Mouse (Mus musculus) spleen, postnatal 14 days (tissue): ENCODE measurements around the gene Paqr6.
A peak's percentile ranks its signal among the peaks of the same experiment; 100 is the strongest.
"Not testable (repeated sequence)": the region's sequence is repeated elsewhere in the genome, so short reads cannot be mapped to it uniquely, and the experiment has no call there.

Source experiments
- DNase-seq, 2 experiments: peaks; one replicate each; pipeline ENCODE4 v3.0.0; 2021 to 2022; ENCODE audit warnings: low spot score in 2 of 2

Paqr6 gene

DNA sequence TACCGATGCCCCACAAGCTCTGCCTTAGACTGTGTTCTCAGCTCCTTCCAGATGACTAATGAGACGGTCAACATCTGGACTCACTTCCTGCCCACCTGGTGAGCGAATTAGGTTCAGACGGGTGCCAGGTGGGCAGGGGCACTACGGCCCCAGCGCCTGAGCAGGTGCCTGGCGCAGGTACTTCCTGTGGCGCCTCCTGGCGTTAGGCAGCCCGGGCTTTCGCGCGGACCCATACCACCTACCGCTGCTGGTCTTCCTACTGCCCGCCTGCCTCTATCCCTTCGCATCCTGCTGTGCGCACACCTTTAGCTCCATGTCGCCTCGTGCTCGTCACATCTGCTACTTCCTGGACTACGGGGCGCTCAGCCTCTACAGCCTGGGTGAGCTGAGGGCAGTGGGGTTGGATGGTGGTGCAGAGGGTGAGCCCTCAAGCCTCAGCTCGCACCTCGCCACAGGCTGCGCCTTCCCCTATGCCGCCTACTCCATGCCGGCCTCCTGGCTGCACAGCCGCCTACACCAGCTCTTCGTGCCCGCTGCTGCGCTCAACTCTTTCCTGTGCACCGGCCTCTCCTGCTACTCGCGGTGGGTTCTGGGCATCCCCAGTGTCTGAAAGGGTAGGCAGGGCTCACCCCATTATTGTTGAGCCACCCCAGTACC is 1.4 kb downstream of the Paqr6 start:
- DNase-seq: no peak

GRCm38 (mm10) chr3:88366830-88367428 is 2.5 kb downstream of the Paqr6 start:
- peak; percentile 42 to 50 for DNase-seq

DNA sequence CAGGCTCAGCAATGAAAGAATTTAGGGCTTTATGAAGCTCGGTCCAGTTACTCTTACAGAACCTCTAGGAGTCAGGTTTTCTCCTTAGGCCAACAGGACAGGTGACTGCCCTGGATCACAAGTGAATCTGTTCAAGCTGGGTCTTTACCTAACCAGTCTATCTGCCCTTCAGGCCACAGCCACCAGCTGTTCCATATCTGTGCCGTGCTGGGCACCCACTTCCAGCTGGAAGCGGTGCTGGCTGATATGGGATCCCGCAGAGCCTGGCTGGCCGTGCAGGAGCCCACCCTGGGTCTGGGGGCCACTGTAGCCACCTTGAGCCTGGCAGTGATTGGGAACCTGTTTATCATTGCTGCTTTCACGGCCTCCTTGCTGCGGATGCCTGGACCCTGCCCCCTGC is 3.1 kb downstream of the Paqr6 start:
- not testable (repeated sequence) for DNase-seq

GRCm38 (mm10) chr3:88368511-88368910 is 4.1 kb downstream of the Paqr6 start:
- not testable (repeated sequence) for DNase-seq

GRCm38 (mm10) chr3:88372643-88373042 is 8.3 kb downstream of the Paqr6 start, which contains the start of gene Bglap3:
Gene Bglap3 (minus strand): TSS chr3:88372743.
- not testable (repeated sequence) for DNase-seq

DNA sequence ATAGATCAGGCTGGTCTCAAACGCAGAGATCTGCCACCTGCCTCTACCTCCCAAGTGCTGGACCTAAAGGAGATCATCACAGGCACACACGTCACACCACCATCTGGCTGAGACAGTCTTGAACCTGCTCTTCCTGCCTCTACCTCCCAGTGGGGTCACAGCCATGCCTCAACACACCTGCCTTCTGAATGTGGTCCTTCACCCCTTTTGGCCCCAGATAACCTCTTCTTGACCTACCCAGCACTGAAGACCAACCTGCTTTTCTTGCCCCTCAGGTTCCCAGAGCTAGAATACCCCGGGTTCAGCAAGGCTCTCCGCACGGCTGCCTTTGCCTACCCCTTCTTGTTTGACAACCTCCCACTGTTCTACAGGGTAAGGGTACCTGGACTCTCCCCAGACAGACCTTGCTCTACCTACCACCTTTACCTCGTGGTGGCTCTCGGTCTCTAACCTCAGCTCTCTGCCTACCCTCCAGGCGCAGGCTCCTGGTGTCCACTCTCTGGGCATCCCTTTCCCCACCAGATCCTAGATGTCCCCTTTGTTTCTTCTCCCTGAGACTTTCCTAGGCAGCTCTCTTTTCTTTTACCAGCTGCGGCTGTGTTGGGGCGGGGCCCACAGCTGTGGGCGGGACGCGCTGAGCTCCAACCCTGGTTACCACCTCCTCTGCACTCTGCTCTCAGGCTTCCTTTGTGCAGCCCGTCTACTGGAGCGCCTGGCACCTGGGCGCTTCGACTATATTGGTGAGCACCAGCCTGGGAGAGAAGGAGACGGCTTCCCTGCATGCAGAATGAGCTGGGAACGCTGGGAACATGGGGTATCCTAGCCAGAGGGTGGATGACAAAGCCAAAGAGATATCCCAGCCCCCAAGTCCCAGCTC is 11.6 kb downstream of the Paqr6 start:
- not testable (repeated sequence) for DNase-seq

DNA sequence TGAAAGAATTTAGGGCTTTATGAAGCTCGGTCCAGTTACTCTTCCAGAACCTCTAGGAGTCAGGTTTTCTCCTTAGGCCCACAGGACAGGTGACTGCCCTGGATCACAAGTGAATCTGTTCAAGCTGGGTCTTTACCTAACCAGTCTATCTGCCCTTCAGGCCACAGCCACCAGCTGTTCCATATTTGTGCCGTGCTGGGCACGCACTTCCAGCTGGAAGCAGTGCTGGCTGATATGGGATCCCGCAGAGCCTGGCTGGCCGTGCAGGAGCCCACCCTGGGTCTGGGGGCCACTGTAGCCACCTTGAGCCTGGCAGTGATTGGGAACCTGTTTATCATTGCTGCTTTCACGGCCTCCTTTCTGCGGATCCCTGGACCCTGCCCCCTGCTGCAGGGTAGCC is 12.3 kb downstream of the Paqr6 start:
- DNase-seq: not testable (repeated sequence)

- DNase-seq: not testable (repeated sequence)
Measured at GRCm38 (mm10) chr3:88378599-88378998, 14.2 kb downstream of the Paqr6 start, which contains the start of gene Bglap2. Gene Bglap2 (minus strand): TSS chr3:88378699.

DNA sequence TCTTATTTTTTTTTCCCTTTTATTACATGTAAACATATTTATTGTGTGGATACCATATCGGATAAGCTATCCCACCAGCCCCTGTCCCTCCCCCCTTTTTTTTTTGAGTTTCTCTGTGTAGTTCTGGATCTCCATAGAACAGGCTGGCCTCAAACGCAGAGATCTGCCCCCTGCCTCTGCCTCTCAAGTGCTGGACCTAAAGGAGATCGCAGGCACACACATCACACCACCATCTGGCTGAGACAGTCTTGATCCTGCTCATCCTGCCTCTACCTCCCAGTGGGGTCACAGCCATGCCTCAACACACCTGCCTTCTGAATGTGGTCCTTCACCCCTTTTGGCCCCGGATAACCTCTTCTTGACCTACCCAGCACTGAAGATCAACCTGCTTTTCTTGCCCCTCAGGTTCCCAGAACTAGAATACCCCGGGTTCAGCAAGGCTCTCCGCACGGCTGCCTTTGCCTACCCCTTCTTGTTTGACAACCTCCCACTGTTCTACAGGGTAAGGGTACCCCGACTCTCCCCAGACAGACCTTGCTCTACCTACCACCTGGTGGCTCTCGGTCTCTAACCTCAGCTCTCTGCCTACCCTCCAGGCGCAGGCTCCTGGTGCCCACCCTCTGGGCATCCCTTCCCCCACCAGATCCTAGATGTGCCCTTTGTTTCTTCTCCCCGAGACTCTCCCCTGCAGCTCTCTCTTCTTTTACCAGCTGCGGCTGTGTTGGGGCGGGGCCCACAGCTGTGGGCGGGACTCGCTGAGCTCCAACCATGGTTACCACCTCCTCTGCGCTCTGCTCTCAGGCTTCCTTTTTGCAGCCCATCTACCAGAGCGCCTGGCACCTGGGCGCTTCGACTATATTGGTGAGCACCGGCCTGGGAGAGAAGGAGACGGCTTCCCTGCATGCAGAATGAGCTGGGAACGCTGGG is 17.3 kb downstream of the Paqr6 start:
- not testable (repeated sequence) for DNase-seq

DNA sequence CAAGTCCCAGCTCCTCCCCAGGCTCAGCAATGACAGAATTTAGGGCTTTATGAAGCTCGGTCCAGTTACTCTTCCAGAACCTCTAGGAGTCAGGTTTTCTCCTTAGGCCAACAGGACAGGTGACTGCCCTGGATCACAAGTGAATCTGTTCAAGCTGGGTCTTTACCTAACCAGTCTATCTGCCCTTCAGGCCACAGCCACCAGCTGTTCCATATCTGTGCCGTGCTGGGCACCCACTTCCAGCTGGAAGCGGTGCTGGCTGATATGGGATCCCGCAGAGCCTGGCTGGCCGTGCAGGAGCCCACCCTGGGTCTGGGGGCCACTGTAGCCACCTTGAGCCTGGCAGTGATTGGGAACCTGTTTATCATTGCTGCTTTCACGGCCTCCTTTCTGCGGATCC is 18.0 kb downstream of the Paqr6 start:
- DNase-seq: not testable (repeated sequence)

GRCm38 (mm10) chr3:88384364-88384763 is 20.0 kb downstream of the Paqr6 start, which contains the start of gene Bglap:
Gene Bglap (minus strand): TSS chr3:88384464.
- DNase-seq: no peak

DNA sequence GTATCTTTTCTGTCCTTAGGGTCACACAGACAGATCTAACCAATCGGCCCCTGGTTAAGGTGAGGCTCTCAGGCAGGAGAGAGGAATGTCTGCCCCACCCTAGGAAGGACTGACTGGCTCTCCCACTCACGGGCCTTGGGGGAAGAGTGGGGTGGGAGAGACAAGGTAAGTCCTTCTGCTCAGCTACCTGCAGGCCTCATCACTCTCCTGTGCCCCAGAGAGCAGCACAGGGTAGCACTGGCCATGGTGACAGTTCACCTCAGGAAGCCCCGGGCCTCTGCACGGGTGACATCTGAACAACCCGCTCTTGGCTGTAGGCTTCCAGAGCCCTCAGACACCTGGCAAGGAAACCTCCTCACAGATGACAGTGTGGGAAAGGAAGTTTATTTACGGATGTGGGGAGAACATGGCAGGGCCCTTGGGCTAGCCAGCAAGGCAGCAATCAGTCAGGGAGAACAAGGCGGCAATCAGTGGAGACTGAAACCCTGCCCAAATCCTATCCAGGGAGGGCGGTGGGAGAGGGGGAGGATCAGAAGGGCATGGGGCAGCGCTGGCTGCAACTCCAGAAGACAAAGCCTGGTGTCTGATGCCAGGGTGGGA is 29.5 kb downstream of the Paqr6 start:
- no peak for DNase-seq

GRCm38 (mm10) chr3:88395288-88395687 is 30.9 kb downstream of the Paqr6 start:
- DNase-seq: peak in 1 of 2 experiments; percentile 31

DNA sequence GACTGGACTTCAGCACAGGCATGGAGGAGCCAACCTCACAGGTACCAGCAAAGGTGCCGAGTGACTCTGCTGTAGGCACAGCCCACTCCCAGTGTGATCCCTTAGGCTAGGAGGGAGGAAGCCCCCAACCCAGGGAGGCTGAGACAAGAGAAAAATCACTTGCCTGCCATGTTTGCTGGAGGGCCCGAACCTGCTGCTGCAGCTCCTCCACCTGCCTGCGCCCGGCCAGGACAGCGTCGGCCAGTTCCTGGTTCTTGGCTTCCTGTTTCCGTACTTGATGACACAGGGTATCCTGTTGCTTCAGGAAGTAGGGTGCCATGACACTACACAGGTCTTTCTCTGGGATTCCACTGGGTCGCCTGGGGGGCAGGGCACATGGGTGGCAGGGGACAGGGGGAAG is 31.4 kb downstream of the Paqr6 start:
- no peak for DNase-seq

DNA sequence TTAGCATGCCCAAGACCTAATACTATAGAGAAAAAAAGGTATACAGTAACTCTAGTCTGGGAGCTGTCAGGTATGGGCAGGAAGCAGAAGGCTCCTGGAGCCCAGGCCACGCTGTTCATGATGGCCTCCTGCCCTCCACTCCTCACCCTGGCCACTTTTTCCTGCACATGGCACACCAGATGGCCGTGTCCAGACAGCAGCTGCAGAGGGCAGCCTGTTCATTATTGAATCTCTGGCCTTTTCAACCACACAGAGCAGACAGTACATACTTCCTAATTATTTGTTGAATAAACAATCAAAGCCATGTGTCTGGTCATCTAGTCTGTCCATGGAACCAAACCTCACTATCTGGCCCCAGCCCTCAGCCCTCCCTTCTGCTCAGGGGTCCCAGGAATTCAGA is 34.3 kb downstream of the Paqr6 start:
- DNase-seq: no peak

- no peak for DNase-seq
Measured at GRCm38 (mm10) chr3:88403522-88404230, 39.3 kb downstream of the Paqr6 start.

GRCm38 (mm10) chr3:88407090-88407489 is 42.7 kb downstream of the Paqr6 start:
- peak in 1 of 2 experiments; percentile 62 for DNase-seq

- DNase-seq: no peak
Measured at GRCm38 (mm10) chr3:88407529-88407928, 43.1 kb downstream of the Paqr6 start.

DNA sequence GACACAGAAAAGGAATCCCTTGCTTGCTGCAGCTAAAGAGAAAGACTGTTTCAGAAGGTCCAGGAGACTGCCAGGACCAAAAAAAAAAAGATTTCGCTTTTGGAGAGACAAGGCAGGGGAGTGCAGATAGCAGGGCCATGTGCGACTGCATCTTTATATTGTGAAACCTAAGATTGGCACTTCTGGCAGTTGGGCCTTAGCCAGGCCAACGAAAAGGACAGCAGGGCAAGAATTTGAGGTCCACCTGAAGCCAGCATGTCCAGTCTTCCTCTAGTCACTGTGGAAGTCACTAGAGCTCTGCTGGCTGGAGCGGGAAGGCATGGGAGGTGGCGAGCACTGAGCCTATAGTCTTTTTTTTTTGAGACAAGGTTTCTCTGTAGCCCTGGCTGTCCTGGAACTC is 44.6 kb downstream of the Paqr6 start:
- DNase-seq: no peak
